Mouse (Mus musculus): Measurements from ENCODE around the gene D930007J09Rik. TPM values are rescaled to one million over a fixed set of nuclear protein-coding genes. Genes with fewer than 3 reads are reported as not detected.

The D930007J09Rik gene
- polyA plus RNA-seq, 1 experiment, result not detected

- DNase-seq, result no peak
- H3K4me1 ChIP-seq (ENCODE audit: control insufficient read depth, insufficient read depth, low read length), result no peaks in the 10 kb centered on the region
- TF ChIP-seq CTCF (IDR thresholded peaks at IDR 0.05; ENCODE audit: insufficient read depth, low read length), result no peak
- 30% methylated on average over 3 of the region's 3 CpGs for WGBS
- H3K4me3 ChIP-seq (replicated peaks; ENCODE audit: extremely low read depth, low read depth, low read length), result no peak overlapping the region
Measured at GRCm38 (mm10) chr13:32769960-32770359, 32.7 kb downstream of the D930007J09Rik start.

GRCm38 (mm10) chr13:32768104-32768503 is 34.5 kb downstream of the D930007J09Rik start:
- H3K4me3 ChIP-seq (replicated peaks; ENCODE audit: extremely low read depth, low read depth, low read length), result no peak overlapping the region
- TF ChIP-seq CTCF (IDR thresholded peaks at IDR 0.05; ENCODE audit: insufficient read depth, low read length) (no peak; the same call in 1 of the 2 replicates), POLR2A (IDR thresholded peaks at IDR 0.05; ENCODE audit: borderline replicate concordance, extremely low read depth, low read depth, low read length) (no peak)
- no peaks in the 10 kb centered on the region for H3K4me1 ChIP-seq (ENCODE audit: control insufficient read depth, insufficient read depth, low read length)
- 14% methylated on average over 4 of the region's 4 CpGs for WGBS
- DNase-seq, result no peak

- no peak overlapping the region for H3K4me3 ChIP-seq (replicated peaks; ENCODE audit: extremely low read depth, low read depth, low read length)
- no peaks in the 10 kb centered on the region for H3K4me1 ChIP-seq (ENCODE audit: control insufficient read depth, insufficient read depth, low read length)
- no peak for DNase-seq
- 29% methylated on average over 7 of the region's 7 CpGs for WGBS
- TF ChIP-seq POLR2A (IDR thresholded peaks at IDR 0.05; ENCODE audit: borderline replicate concordance, extremely low read depth, low read depth, low read length), result no peak
- no peak for TF ChIP-seq CTCF (IDR thresholded peaks at IDR 0.05; ENCODE audit: insufficient read depth, low read length)
Measured at GRCm38 (mm10) chr13:32764448-32764847, 38.2 kb downstream of the D930007J09Rik start.

GRCm38 (mm10) chr13:32763141-32763540 is 39.5 kb downstream of the D930007J09Rik start:
- DNase-seq, result no peak
- H3K4me1 ChIP-seq (ENCODE audit: control insufficient read depth, insufficient read depth, low read length), result no peaks in the 10 kb centered on the region
- 55% methylated on average over 3 of the region's 3 CpGs for WGBS
- no peak overlapping the region for H3K4me3 ChIP-seq (replicated peaks; ENCODE audit: extremely low read depth, low read depth, low read length)
- no peak for TF ChIP-seq CTCF (IDR thresholded peaks at IDR 0.05; ENCODE audit: insufficient read depth, low read length)
- TF ChIP-seq POLR2A (IDR thresholded peaks at IDR 0.05; ENCODE audit: borderline replicate concordance, extremely low read depth, low read depth, low read length), result no peak

- no peaks in the 10 kb centered on the region for H3K4me1 ChIP-seq (ENCODE audit: control insufficient read depth, insufficient read depth, low read length)
- 87% methylated on average over 2 of the region's 2 CpGs for WGBS
- TF ChIP-seq CTCF (IDR thresholded peaks at IDR 0.05; ENCODE audit: insufficient read depth, low read length) (no peak), POLR2A (IDR thresholded peaks at IDR 0.05; ENCODE audit: borderline replicate concordance, extremely low read depth, low read depth, low read length) (no peak)
- DNase-seq, result no peak
- no peak overlapping the region for H3K4me3 ChIP-seq (replicated peaks; ENCODE audit: extremely low read depth, low read depth, low read length)
Measured at GRCm38 (mm10) chr13:32760795-32761194, 41.9 kb downstream of the D930007J09Rik start.

- no peak overlapping the region for H3K4me3 ChIP-seq (replicated peaks; ENCODE audit: extremely low read depth, low read depth, low read length)
- H3K4me1 ChIP-seq (ENCODE audit: control insufficient read depth, insufficient read depth, low read length), result no peaks in the 10 kb centered on the region
- TF ChIP-seq POLR2A (IDR thresholded peaks at IDR 0.05; ENCODE audit: borderline replicate concordance, extremely low read depth, low read depth, low read length), result no peak
- TF ChIP-seq CTCF (IDR thresholded peaks at IDR 0.05; ENCODE audit: insufficient read depth, low read length), result no peak
- DNase-seq, result no peak
- 40% methylated on average over 4 of the region's 4 CpGs for WGBS
Measured at GRCm38 (mm10) chr13:32759036-32759435, 43.6 kb downstream of the D930007J09Rik start.

Other genes with a start within 250 kb of the D930007J09Rik start
- gene Mylk4, start 18.9 kb downstream of the D930007J09Rik start, polyA plus RNA-seq (2012; rRNA removed), result 0.77 and 4.1 TPM in 2 replicates
- 29.0 and 36.0 TPM in 2 replicates for gene Wrnip1, start 811 bp downstream of the D930007J09Rik start, polyA plus RNA-seq (2012; rRNA removed)
- 5.6 and 14.9 TPM in 2 replicates for gene Serpinb1a, start 48.3 kb upstream of the D930007J09Rik start, polyA plus RNA-seq (2012; rRNA removed)
- gene Serpinb1c, start 95.4 kb upstream of the D930007J09Rik start, polyA plus RNA-seq (2012; rRNA removed), result not detected in 2 replicates
- gene Serpinb6b, start 162.4 kb upstream of the D930007J09Rik start, polyA plus RNA-seq (2012; rRNA removed), result 28.5 and 32.4 TPM in 2 replicates
- gene Serpinb9, start 200.4 kb upstream of the D930007J09Rik start, polyA plus RNA-seq (2012; rRNA removed), result 17.4 and 29.1 TPM in 2 replicates
- 0.21 and 0.32 TPM in 2 replicates for gene Serpinb9b, start 224.6 kb upstream of the D930007J09Rik start, polyA plus RNA-seq (2012; rRNA removed)

All from lung, adult 2 months (tissue).